Mouse (Mus musculus) intestine, postnatal 0 days (tissue): ENCODE results near the gene Syt7. TPM values are rescaled to one million over a fixed set of nuclear protein-coding genes. Genes with fewer than 3 reads are reported as not detected.

Experiments
- ATAC-seq: fragments of 200-750 bp; cut with Nextera tagmentation; 2 replicates; pipeline ENCODE4 v1.8.0; 2017; ENCODE audit warnings: mild to moderate bottlenecking, moderate TSS enrichment, moderate library complexity
- H3K27ac ChIP-seq: fragments of 300-500 bp; sonication (generic); 2 replicates; pipeline ENCODE4 v1.5.1; 2014; ENCODE audit warnings: mild to moderate bottlenecking, low read depth, low read length, moderate library complexity
- H3K27me3 ChIP-seq: fragments of 300-500 bp; sonication (generic); replicated peaks from 2 replicates; pipeline ENCODE4 v1.6.1; 2014; ENCODE audit warnings: low read length, mixed read lengths; ENCODE audit not compliant: control insufficient read depth, insufficient read depth
- H3K36me3 ChIP-seq: fragments of 300-500 bp; sonication (generic); 2 replicates; pipeline ENCODE4 v1.6.1; 2014; ENCODE audit warnings: mild to moderate bottlenecking, moderate library complexity; ENCODE audit not compliant: control insufficient read depth, insufficient read depth
- H3K4me1 ChIP-seq: fragments of 300-500 bp; sonication (generic); replicated peaks from 2 replicates; pipeline ENCODE4 v1.6.1; 2014; ENCODE audit warnings: antibody characterized with exemption, low read length, mixed read lengths; ENCODE audit not compliant: control insufficient read depth, insufficient read depth
- H3K4me2 ChIP-seq: fragments of 300-500 bp; sonication (generic); replicated peaks from 2 replicates; pipeline ENCODE4 v1.6.1; 2014; ENCODE audit warnings: low read depth, mild to moderate bottlenecking, moderate library complexity
- H3K4me3 ChIP-seq: fragments of 300-500 bp; sonication (generic); 2 replicates; pipeline ENCODE4 v1.5.1; 2014; ENCODE audit warnings: low read depth, low read length
- H3K9ac ChIP-seq: fragments of 300-500 bp; sonication (generic); 2 replicates; pipeline ENCODE4 v1.6.1; 2014; ENCODE audit warnings: mild to moderate bottlenecking, low read depth, low read length
- H3K9me3 ChIP-seq: fragments of 300-500 bp; sonication (generic); 2 replicates; pipeline ENCODE4 v1.6.1; 2016; ENCODE audit warnings: mixed run types; ENCODE audit not compliant: control insufficient read depth
- CTCF ChIP-seq: sonication (generic); IDR thresholded peaks from 2 replicates; pipeline ENCODE4 v1.5.1; 2016; ENCODE audit warnings: low read depth, mild to moderate bottlenecking, control low read depth, antibody characterized with exemption, moderate library complexity
- WGBS: fragments of 180-500 bp; shearing (Covaris S2); extraction: QIAGEN DNeasy Blood & Tissue Kit; methylation state at CpG from one replicate; pipeline ENCODE4 v1.1.7; 2014; 5-methylcytosine and 5-hydroxymethylcytosine counted together
- polyA plus RNA-seq: library from polyadenylated mRNA; unstranded; fragments of >200 nt; fragmentation: Nextera tagmentation; extraction: Ambion mirVana; gene quantifications from 2 replicates; pipeline ENCODE4 v1.2.1, GENCODE M21; 2015

The Syt7 gene
- polyA plus RNA-seq, 1 experiment from 2014 or later, result 1.9 TPM

- no peak overlapping the region for H3K4me3 ChIP-seq
- no peaks in the 10 kb centered on the region for H3K9me3 ChIP-seq
- peak; percentile 32 for TF ChIP-seq CTCF
- 24% methylated on average over 6 of the region's 6 CpGs for WGBS
- no peak overlapping the region for H3K27ac ChIP-seq
- no peaks in the 10 kb centered on the region for H3K36me3 ChIP-seq
- ATAC-seq, result no peak
- H3K4me2 ChIP-seq, result no peak overlapping the region
- no peak overlapping the region for H3K9ac ChIP-seq
- H3K4me1 ChIP-seq, result no peaks in the 10 kb centered on the region
- H3K27me3 ChIP-seq, result no peaks in the 10 kb centered on the region
Observed at GRCm38 (mm10) chr19:10473779-10474178, 84.9 kb downstream of the Syt7 start.

- 24% methylated on average over 4 of the region's 4 CpGs for WGBS
Observed at GRCm38 (mm10) chr19:10479541-10479940, 90.7 kb downstream of the Syt7 start.

GRCm38 (mm10) chr19:10482703-10483102, 93.8 kb downstream of the Syt7 start, which contains the start of gene Ppp1r32:
Gene Ppp1r32, minus strand, starts transcription at chr19:10482928.
- Histone ChIP-seq H3K4me2 (peak within 1 kb of the TSS; percentile 18), H3K27ac (peak within 1 kb of the TSS; percentile 78), H3K36me3 (no peaks in the 10 kb centered on the region), H3K9me3 (no peaks in the 10 kb centered on the region), H3K4me1 (peaks cover 8% of the 10 kb centered on the region), H3K4me3 (no peak within 1 kb of the TSS), H3K9ac (peak within 1 kb of the TSS; percentile 31), H3K27me3 (no peaks in the 10 kb centered on the region)
- 27% methylated on average over 6 of the region's 6 CpGs for WGBS
- TF ChIP-seq CTCF, result peak; percentile 24; the same call in 1 of the 2 replicates
- peak; percentile 61 for ATAC-seq

More at GRCm38 (mm10) chr19:10479541-10479940, 90.7 kb downstream of the Syt7 start:
- H3K36me3 ChIP-seq, result no peaks in the 10 kb centered on the region
- peak; percentile 90 for ATAC-seq
- H3K27ac ChIP-seq, result peak overlapping the region; percentile 62
- no peak overlapping the region for H3K4me2 ChIP-seq
- peaks cover 8% of the 10 kb centered on the region for H3K4me1 ChIP-seq
- no peaks in the 10 kb centered on the region for H3K27me3 ChIP-seq
- H3K4me3 ChIP-seq, result no peak overlapping the region
- H3K9ac ChIP-seq, result no peak overlapping the region
- TF ChIP-seq CTCF, result no peak
- H3K9me3 ChIP-seq, result no peaks in the 10 kb centered on the region

- Histone ChIP-seq H3K9me3 (no peaks in the 10 kb centered on the region), H3K4me3 (no peak overlapping the region)
- WGBS, result 14% methylated on average over 9 of the region's 9 CpGs
Observed at GRCm38 (mm10) chr19:10486264-10486738, 97.4 kb downstream of the Syt7 start.

GRCm38 (mm10) chr19:10495670-10496069, 106.8 kb downstream of the Syt7 start:
- no peak overlapping the region for H3K4me2 ChIP-seq
- H3K36me3 ChIP-seq, result peaks cover 30% of the 10 kb centered on the region
- H3K4me1 ChIP-seq, result no peaks in the 10 kb centered on the region
- peak; percentile 48; the same call in 1 of the 2 replicates for ATAC-seq
- TF ChIP-seq CTCF, result no peak
- H3K9ac ChIP-seq, result no peak overlapping the region
- no peak overlapping the region for H3K4me3 ChIP-seq
- no peak overlapping the region for H3K27ac ChIP-seq
- 89% methylated on average over 1 of the region's 1 CpGs for WGBS
- H3K9me3 ChIP-seq, result no peaks in the 10 kb centered on the region
- H3K27me3 ChIP-seq, result no peaks in the 10 kb centered on the region

More at GRCm38 (mm10) chr19:10486264-10486738, 97.4 kb downstream of the Syt7 start:
- peak; percentile 55 for ATAC-seq
- H3K4me1 ChIP-seq, result peaks cover 8% of the 10 kb centered on the region
- TF ChIP-seq CTCF, result peak; percentile 96
- H3K27me3 ChIP-seq, result no peaks in the 10 kb centered on the region
- no peak overlapping the region for H3K9ac ChIP-seq
- H3K36me3 ChIP-seq, result no peaks in the 10 kb centered on the region
- peak overlapping the region; percentile 51 for H3K4me2 ChIP-seq
- H3K27ac ChIP-seq, result peak overlapping the region; percentile 73

GRCm38 (mm10) chr19:10496976-10497375, 108.1 kb downstream of the Syt7 start:
- no peak for TF ChIP-seq CTCF
- Histone ChIP-seq H3K4me2 (no peak overlapping the region), H3K9me3 (no peaks in the 10 kb centered on the region), H3K27me3 (no peaks in the 10 kb centered on the region), H3K9ac (no peak overlapping the region), H3K4me1 (no peaks in the 10 kb centered on the region), H3K4me3 (no peak overlapping the region), H3K36me3 (peaks cover 43% of the 10 kb centered on the region), H3K27ac (no peak overlapping the region)
- WGBS, result 88% methylated on average over 2 of the region's 2 CpGs
- ATAC-seq, result no peak
